Mouse (Mus musculus): ENCODE results near the gene Rabgap1l. TPM values are rescaled to one million over a fixed set of nuclear protein-coding genes. Genes with fewer than 3 reads are reported as not detected.

Rabgap1l gene
- polyA plus RNA-seq, 1 experiment from 2014 or later: 93.4 TPM

DNA sequence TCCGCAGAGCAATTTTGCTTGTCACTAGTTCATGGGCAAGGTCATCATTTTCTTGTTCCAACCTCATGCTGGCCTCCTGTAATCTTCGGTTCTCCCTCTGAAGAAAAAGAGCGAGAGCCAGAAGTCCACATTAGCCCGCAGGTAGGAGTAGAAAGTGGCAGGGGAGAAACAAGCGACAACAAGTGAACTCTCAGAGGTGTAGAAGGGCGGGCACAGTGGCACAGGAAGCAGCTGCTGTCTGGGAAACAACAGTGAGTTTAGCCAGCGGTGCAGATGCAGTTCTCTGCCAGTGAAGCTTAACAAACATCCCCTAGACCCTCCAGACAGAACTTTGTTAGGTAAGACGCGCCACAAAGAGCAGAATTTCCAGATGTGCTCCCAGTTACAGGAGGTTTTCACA is 545.5 kb downstream of the Rabgap1l start:
- H3K4me2 ChIP-seq (ENCODE audit: low read depth, low read length): no peak overlapping the region

DNA sequence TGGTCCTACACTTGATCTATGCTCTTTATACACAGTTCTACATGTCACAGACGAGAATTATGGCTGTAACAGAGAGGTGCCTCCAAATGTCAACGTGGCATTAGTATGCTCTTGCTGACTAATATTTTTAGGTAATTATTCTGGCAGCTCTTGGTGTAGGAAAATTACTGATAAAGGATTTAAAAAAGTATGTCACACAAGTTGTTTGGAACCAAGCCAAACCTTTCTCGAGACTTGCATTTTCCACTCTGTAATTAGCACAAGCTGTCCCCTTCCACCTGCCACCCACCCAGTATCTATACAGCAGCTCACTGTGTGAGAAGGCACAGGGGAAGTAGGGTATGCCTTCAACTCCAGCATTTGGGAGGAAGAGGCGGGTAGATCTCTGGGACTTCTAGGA is 546.2 kb downstream of the Rabgap1l start:
- Histone ChIP-seq H3K36me3 (ENCODE audit: control insufficient read depth, insufficient read depth) (no peaks in the 10 kb centered on the region), H3K4me1 (ENCODE audit: control insufficient read depth, insufficient read depth, low read length) (peaks cover 27% of the 10 kb centered on the region), H3K27me3 (ENCODE audit: control insufficient read depth, insufficient read depth, low read length) (no peaks in the 10 kb centered on the region), H3K4me2 (ENCODE audit: low read depth, low read length) (no peak overlapping the region), H3K27ac (ENCODE audit: low read length) (peak overlapping the region; percentile 24; the same call in 1 of the 2 replicates), H3K9me3 (replicated peaks; ENCODE audit: control insufficient read depth, low read length) (no peaks in the 10 kb centered on the region), H3K9ac (ENCODE audit: low read length) (no peak overlapping the region), H3K4me3 (ENCODE audit: low read length) (no peak overlapping the region)
- peak; percentile 44; the same call in 1 of the 2 replicates for ATAC-seq (replicated peaks; ENCODE audit: extremely low read depth, insufficient read depth, low FRiP score)
- 39% methylated on average over 4 of the region's 4 CpGs for WGBS

More for the DNA sequence above, 545.5 kb downstream of the Rabgap1l start:
- no peak overlapping the region for H3K4me3 ChIP-seq (ENCODE audit: low read length)
- H3K27me3 ChIP-seq (ENCODE audit: control insufficient read depth, insufficient read depth, low read length): no peaks in the 10 kb centered on the region
- no peak overlapping the region for H3K27ac ChIP-seq (ENCODE audit: low read length)
- H3K9me3 ChIP-seq (replicated peaks; ENCODE audit: control insufficient read depth, low read length): no peaks in the 10 kb centered on the region
- ATAC-seq (replicated peaks; ENCODE audit: extremely low read depth, insufficient read depth, low FRiP score): no peak
- no peak overlapping the region for H3K9ac ChIP-seq (ENCODE audit: low read length)
- WGBS: 83% methylated on average over 9 of the region's 9 CpGs
- H3K36me3 ChIP-seq (ENCODE audit: control insufficient read depth, insufficient read depth): no peaks in the 10 kb centered on the region
- H3K4me1 ChIP-seq (ENCODE audit: control insufficient read depth, insufficient read depth, low read length): peaks cover 27% of the 10 kb centered on the region

DNA sequence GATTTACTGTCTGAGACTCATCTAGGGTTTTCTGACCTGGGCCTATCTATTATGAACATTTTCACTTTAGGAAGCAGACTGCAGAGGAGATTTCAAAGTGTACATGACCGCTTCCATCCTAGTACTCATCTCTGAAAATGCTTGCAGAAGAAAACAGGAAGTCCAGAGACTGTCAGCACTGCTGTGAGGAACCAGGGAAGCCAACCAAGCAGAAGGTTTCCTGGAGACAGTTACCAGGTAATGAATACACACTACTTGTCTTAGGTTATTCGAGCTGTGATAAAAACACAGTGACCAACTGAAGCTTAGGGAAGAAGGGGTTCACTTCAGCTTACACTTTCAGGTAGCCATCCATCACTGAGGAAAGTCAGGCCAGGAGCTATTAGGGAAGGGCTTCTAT is 547.1 kb downstream of the Rabgap1l start:
- no peak overlapping the region for H3K4me2 ChIP-seq (ENCODE audit: low read depth, low read length)
- H3K4me3 ChIP-seq (ENCODE audit: low read length): no peak overlapping the region
- H3K9me3 ChIP-seq (replicated peaks; ENCODE audit: control insufficient read depth, low read length): no peaks in the 10 kb centered on the region
- H3K4me1 ChIP-seq (ENCODE audit: control insufficient read depth, insufficient read depth, low read length): peaks cover 27% of the 10 kb centered on the region
- no peak overlapping the region for H3K9ac ChIP-seq (ENCODE audit: low read length)
- 68% methylated on average over 2 of the region's 2 CpGs for WGBS
- no peaks in the 10 kb centered on the region for H3K27me3 ChIP-seq (ENCODE audit: control insufficient read depth, insufficient read depth, low read length)
- no peak overlapping the region for H3K27ac ChIP-seq (ENCODE audit: low read length)
- no peak for ATAC-seq (replicated peaks; ENCODE audit: extremely low read depth, insufficient read depth, low FRiP score)
- H3K36me3 ChIP-seq (ENCODE audit: control insufficient read depth, insufficient read depth): no peaks in the 10 kb centered on the region

DNA sequence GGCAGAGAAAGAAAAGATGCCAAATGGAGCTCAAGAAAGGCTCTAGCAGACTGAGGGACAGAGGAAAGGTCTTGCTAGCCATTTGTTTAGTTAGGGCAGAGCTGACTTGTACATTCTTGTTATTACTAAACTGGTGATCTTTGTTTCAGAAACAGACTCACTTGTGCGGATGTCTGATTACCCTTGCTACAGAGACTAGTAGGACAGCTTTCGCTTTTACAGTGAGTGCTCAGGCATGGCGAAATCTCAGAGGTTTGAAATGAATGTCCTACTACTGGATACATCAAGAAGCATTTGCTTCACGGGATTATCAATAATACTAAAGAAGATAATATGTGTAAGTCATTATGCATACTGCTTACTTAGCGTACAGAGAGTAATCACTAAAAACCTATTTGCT is 548.3 kb downstream of the Rabgap1l start:
- Histone ChIP-seq H3K4me1 (ENCODE audit: control insufficient read depth, insufficient read depth, low read length) (peaks cover 16% of the 10 kb centered on the region), H3K9me3 (replicated peaks; ENCODE audit: control insufficient read depth, low read length) (peaks cover 2% of the 10 kb centered on the region; the same call in 1 of the 2 replicates), H3K27ac (ENCODE audit: low read length) (no peak overlapping the region), H3K4me3 (ENCODE audit: low read length) (no peak overlapping the region), H3K27me3 (ENCODE audit: control insufficient read depth, insufficient read depth, low read length) (no peaks in the 10 kb centered on the region), H3K9ac (ENCODE audit: low read length) (no peak overlapping the region), H3K4me2 (ENCODE audit: low read depth, low read length) (no peak overlapping the region), H3K36me3 (ENCODE audit: control insufficient read depth, insufficient read depth) (no peaks in the 10 kb centered on the region; the same call in 1 of the 2 replicates)
- 85% methylated on average over 5 of the region's 5 CpGs for whole genome bisulfite sequencing
- no peak for ATAC-seq (replicated peaks; ENCODE audit: extremely low read depth, insufficient read depth, low FRiP score)

DNA sequence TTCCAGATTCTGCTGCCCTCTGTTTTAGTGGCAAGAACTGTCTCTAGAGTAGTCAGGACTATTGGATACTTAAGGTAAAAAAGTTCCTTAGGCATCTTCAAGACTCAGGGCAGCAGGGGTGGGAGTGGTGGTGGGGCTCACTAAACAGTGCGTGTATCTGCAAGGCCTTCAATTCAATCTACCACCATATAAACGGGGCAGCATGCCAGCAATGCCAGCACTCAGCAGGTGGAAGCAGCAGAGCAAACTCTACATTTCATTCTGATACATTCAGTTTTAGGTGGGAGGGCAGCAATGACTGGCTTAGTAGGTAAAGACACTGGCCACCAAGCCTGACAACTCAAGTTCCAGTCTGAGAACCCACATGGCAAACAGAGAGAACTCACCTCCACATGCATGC is 552.9 kb downstream of the Rabgap1l start:
- Histone ChIP-seq H3K9me3 (replicated peaks; ENCODE audit: control insufficient read depth, low read length) (peaks cover 2% of the 10 kb centered on the region; the same call in 1 of the 2 replicates), H3K27me3 (ENCODE audit: control insufficient read depth, insufficient read depth, low read length) (no peaks in the 10 kb centered on the region), H3K27ac (ENCODE audit: low read length) (no peak overlapping the region), H3K4me3 (ENCODE audit: low read length) (no peak overlapping the region), H3K36me3 (ENCODE audit: control insufficient read depth, insufficient read depth) (no peaks in the 10 kb centered on the region; the same call in 1 of the 2 replicates), H3K4me2 (ENCODE audit: low read depth, low read length) (no peak overlapping the region), H3K9ac (ENCODE audit: low read length) (no peak overlapping the region), H3K4me1 (ENCODE audit: control insufficient read depth, insufficient read depth, low read length) (no peaks in the 10 kb centered on the region)
- 93% methylated on average over 2 of the region's 2 CpGs for WGBS
- no peak for ATAC-seq (replicated peaks; ENCODE audit: extremely low read depth, insufficient read depth, low FRiP score)

DNA sequence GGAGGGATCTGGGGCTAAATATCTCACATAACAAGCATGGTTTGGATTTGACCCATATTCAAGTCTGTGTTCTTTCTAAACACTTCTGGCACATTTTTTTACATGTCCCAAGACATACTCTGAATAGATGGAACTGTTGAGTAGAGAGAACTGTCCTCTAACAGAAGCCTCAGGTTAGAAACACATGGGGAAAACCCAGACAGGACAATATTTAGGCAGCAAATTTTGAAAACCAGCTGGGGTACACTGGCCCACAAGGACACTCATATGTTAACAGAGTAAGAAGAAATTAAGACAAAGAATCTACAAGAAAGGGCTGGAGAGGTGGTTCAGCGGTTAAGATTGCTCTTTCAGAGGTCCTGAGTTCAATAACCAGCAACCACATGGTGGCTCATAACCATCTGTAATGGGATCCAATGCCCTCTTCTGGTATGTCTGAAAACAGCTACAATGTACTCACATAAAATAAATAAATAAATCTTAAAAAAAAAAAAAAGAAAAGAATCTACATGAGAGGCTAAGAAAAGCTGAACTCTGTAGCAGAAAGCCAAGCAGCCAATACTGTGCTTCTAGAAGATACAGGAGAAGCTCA is 554.1 kb downstream of the Rabgap1l start:
- no peak for ATAC-seq (replicated peaks; ENCODE audit: extremely low read depth, insufficient read depth, low FRiP score)
- no peaks in the 10 kb centered on the region; the same call in 1 of the 2 replicates for H3K36me3 ChIP-seq (ENCODE audit: control insufficient read depth, insufficient read depth)
- no peak overlapping the region for H3K4me3 ChIP-seq (ENCODE audit: low read length)
- no peak overlapping the region for H3K9ac ChIP-seq (ENCODE audit: low read length)
- no peaks in the 10 kb centered on the region for H3K27me3 ChIP-seq (ENCODE audit: control insufficient read depth, insufficient read depth, low read length)
- H3K4me2 ChIP-seq (ENCODE audit: low read depth, low read length): no peak overlapping the region
- H3K27ac ChIP-seq (ENCODE audit: low read length): no peak overlapping the region
- H3K9me3 ChIP-seq (replicated peaks; ENCODE audit: control insufficient read depth, low read length): peaks cover 2% of the 10 kb centered on the region; the same call in 1 of the 2 replicates
- 88% methylated on average over 1 of the region's 1 CpGs for WGBS
- 0 out of 2 replicates have a peak, but pooled peaks cover 2% of the 10 kb centered on the region for H3K4me1 ChIP-seq (ENCODE audit: control insufficient read depth, insufficient read depth, low read length)

DNA sequence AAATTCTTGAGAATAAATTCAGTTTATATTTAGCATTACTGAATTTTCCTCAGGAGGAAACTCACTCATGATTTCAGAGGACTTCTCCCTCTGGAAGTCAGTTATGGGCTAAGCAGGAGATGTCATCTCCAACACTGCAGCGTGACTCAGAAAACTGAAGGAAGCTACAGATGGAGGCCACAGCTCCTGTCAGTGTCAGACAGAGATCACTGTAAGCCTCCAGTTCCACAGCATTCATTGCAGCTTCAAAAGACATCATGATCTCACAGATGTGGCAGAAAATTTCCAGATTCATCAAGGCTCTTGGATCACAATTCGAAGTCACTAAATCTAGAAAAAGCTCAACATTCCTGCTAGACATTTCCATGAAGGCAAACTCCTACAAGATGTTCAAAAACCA is 555.0 kb downstream of the Rabgap1l start:
- Histone ChIP-seq H3K27me3 (ENCODE audit: control insufficient read depth, insufficient read depth, low read length) (no peaks in the 10 kb centered on the region), H3K9me3 (replicated peaks; ENCODE audit: control insufficient read depth, low read length) (peaks cover 2% of the 10 kb centered on the region; the same call in 1 of the 2 replicates), H3K36me3 (ENCODE audit: control insufficient read depth, insufficient read depth) (no peaks in the 10 kb centered on the region; the same call in 1 of the 2 replicates), H3K9ac (ENCODE audit: low read length) (no peak overlapping the region), H3K4me1 (ENCODE audit: control insufficient read depth, insufficient read depth, low read length) (peaks cover 5% of the 10 kb centered on the region; the same call in 1 of the 2 replicates), H3K4me3 (ENCODE audit: low read length) (no peak overlapping the region), H3K4me2 (ENCODE audit: low read depth, low read length) (no peak overlapping the region), H3K27ac (ENCODE audit: low read length) (no peak overlapping the region)
- no peak for ATAC-seq (replicated peaks; ENCODE audit: extremely low read depth, insufficient read depth, low FRiP score)
- 88% methylated on average over 2 of the region's 2 CpGs for WGBS

DNA sequence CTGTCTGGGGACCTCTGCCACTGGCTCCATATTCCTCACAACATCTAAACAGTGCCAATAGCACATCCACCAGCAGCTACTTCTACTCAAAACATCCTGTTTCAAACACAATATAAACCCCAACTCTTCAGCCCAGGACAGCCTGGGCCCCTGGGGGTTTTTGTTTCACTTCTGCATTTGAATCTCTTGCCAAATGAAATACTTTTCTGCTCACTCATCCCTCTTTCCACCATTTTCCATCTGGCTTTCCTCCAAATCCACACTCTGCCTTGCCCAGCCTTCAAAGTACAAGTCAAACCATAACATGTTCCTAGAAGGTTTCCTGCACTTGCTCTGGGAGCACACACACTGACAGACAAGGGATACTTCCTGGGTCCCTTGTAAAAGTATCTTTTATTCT is 559.1 kb downstream of the Rabgap1l start:
- H3K9me3 ChIP-seq (replicated peaks; ENCODE audit: control insufficient read depth, low read length): no peaks in the 10 kb centered on the region
- ATAC-seq (replicated peaks; ENCODE audit: extremely low read depth, insufficient read depth, low FRiP score): no peak
- peaks cover 5% of the 10 kb centered on the region; the same call in 1 of the 2 replicates for H3K4me1 ChIP-seq (ENCODE audit: control insufficient read depth, insufficient read depth, low read length)
- H3K4me3 ChIP-seq (ENCODE audit: low read length): no peak overlapping the region
- H3K36me3 ChIP-seq (ENCODE audit: control insufficient read depth, insufficient read depth): no peaks in the 10 kb centered on the region
- H3K4me2 ChIP-seq (ENCODE audit: low read depth, low read length): no peak overlapping the region
- no peak overlapping the region for H3K9ac ChIP-seq (ENCODE audit: low read length)
- no peaks in the 10 kb centered on the region for H3K27me3 ChIP-seq (ENCODE audit: control insufficient read depth, insufficient read depth, low read length)
- peak overlapping the region; percentile 53 for H3K27ac ChIP-seq (ENCODE audit: low read length)

DNA sequence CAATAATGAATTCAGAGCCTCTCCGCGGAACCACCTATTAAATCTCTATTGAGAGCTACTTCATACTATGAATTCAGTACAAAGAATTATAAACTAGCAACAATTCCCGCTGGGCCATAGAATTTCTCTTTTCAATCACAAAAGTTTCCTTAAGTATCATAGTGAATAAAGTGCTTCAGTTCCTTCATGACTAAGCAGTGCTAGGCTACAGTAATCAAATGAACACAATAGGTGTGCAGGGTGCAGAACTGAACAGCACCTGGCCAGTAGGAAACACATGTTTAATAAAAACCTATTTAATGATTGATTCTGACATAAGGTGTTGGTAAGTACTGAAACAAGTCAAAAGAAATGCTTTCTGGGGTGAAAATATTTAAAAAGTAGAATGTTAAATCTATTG is 560.9 kb downstream of the Rabgap1l start:
- no peak overlapping the region for H3K4me2 ChIP-seq (ENCODE audit: low read depth, low read length)
- H3K9me3 ChIP-seq (replicated peaks; ENCODE audit: control insufficient read depth, low read length): no peaks in the 10 kb centered on the region
- no peak overlapping the region for H3K27ac ChIP-seq (ENCODE audit: low read length)
- no peaks in the 10 kb centered on the region for H3K27me3 ChIP-seq (ENCODE audit: control insufficient read depth, insufficient read depth, low read length)
- H3K4me1 ChIP-seq (ENCODE audit: control insufficient read depth, insufficient read depth, low read length): peaks cover 5% of the 10 kb centered on the region; the same call in 1 of the 2 replicates
- 90% methylated on average over 3 of the region's 3 CpGs for WGBS
- ATAC-seq (replicated peaks; ENCODE audit: extremely low read depth, insufficient read depth, low FRiP score): no peak
- no peak overlapping the region for H3K4me3 ChIP-seq (ENCODE audit: low read length)
- no peak overlapping the region for H3K9ac ChIP-seq (ENCODE audit: low read length)
- no peaks in the 10 kb centered on the region for H3K36me3 ChIP-seq (ENCODE audit: control insufficient read depth, insufficient read depth)

All from heart, embryonic 16.5 days (tissue).